Comparison of ENCODE assay signal across 23 mouse cellular contexts in genomic region chr4:64696134-64696533, GRCm38 (mm10).
DNase-seq lines count a peak whose midpoint lies in the region; ATAC-seq and TF ChIP-seq lines count a peak whose summit lies in the region.
"Had no signal": no experiment of that assay in that cellular context is flagged by ENCODE, and none has a peak within 500 bp of the region (broad histone marks: within the 10 kb centered on the region; RNA-seq: fewer than 3 reads in every experiment).

No protein-coding gene starts in this region.

- TF ChIP-seq EP300 in liver, postnatal 0 days (IDR thresholded peaks at IDR 0.05; ENCODE audit: low read depth): no peak

- no peak overlapping the region for H3K4me2 ChIP-seq in kidney, postnatal 0 days (ENCODE audit: low read length)
- H3K4me2 ChIP-seq in liver, postnatal 0 days (ENCODE audit: low read depth, low read length): no peak overlapping the region
- H3K4me2 ChIP-seq: hindbrain, embryonic 15.5 days; limb, embryonic 13.5 days; liver, embryonic 12.5 days; neural tube, embryonic 15.5 days; stomach, embryonic 15.5 days had no signal

- no peaks in the 10 kb centered on the region for H3K36me3 ChIP-seq in kidney, postnatal 0 days (ENCODE audit: insufficient read depth, low read length)
- H3K36me3 ChIP-seq in liver, postnatal 0 days (replicated peaks; ENCODE audit: insufficient read depth, low read length): no peaks in the 10 kb centered on the region
- H3K36me3 ChIP-seq: forebrain, embryonic 10.5 days; heart, embryonic 10.5 days; hindbrain, embryonic 15.5 days; limb, embryonic 13.5 days; liver, embryonic 12.5 days; neural tube, embryonic 15.5 days; stomach, embryonic 15.5 days had no signal

- H3K9ac ChIP-seq in kidney, postnatal 0 days (ENCODE audit: low read depth, low read length): no peak overlapping the region
- H3K9ac ChIP-seq in liver, postnatal 0 days (replicated peaks): no peak overlapping the region
- H3K9ac ChIP-seq: hindbrain, embryonic 15.5 days; limb, embryonic 13.5 days; liver, embryonic 12.5 days; neural tube, embryonic 15.5 days; stomach, embryonic 15.5 days had no signal

- no peaks in the 10 kb centered on the region for H3K4me1 ChIP-seq in kidney, postnatal 0 days (replicated peaks; ENCODE audit: insufficient read depth, low read length)
- no peaks in the 10 kb centered on the region for H3K4me1 ChIP-seq in liver, postnatal 0 days (ENCODE audit: insufficient read depth)
- H3K4me1 ChIP-seq: forebrain, embryonic 10.5 days; heart, embryonic 10.5 days; hindbrain, embryonic 15.5 days; limb, embryonic 13.5 days; liver, embryonic 12.5 days; neural tube, embryonic 15.5 days; stomach, embryonic 15.5 days had no signal

- WGBS in kidney, postnatal 0 days: 29% methylated on average over 1 of the region's 1 CpGs
- 71% methylated on average over 1 of the region's 1 CpGs for WGBS in liver, postnatal 0 days (ENCODE audit: insufficient replicate concordance)

- no peak overlapping the region for H3K27ac ChIP-seq in kidney, postnatal 0 days
- H3K27ac ChIP-seq in liver, postnatal 0 days (ENCODE audit: low read depth): no peak overlapping the region
- H3K27ac ChIP-seq: forebrain, embryonic 10.5 days; heart, embryonic 10.5 days; hindbrain, embryonic 15.5 days; limb, embryonic 13.5 days; liver, embryonic 12.5 days; neural tube, embryonic 15.5 days; stomach, embryonic 15.5 days had no signal

- H3K4me3 ChIP-seq in kidney, postnatal 0 days (replicated peaks; ENCODE audit: low read depth, low read length): no peak overlapping the region
- H3K4me3 ChIP-seq in liver, postnatal 0 days (ENCODE audit: low read depth, low read length): no peak overlapping the region
- H3K4me3 ChIP-seq: forebrain, embryonic 10.5 days; heart, embryonic 10.5 days; hindbrain, embryonic 15.5 days; limb, embryonic 13.5 days; liver, embryonic 12.5 days; neural tube, embryonic 15.5 days; stomach, embryonic 15.5 days had no signal

- no peaks in the 10 kb centered on the region for H3K9me3 ChIP-seq in kidney, postnatal 0 days (replicated peaks; ENCODE audit: low read length)
- H3K9me3 ChIP-seq in liver, postnatal 0 days (ENCODE audit: low read length): no peaks in the 10 kb centered on the region
- H3K9me3 ChIP-seq: forebrain, embryonic 10.5 days; heart, embryonic 10.5 days; hindbrain, embryonic 15.5 days; limb, embryonic 13.5 days; liver, embryonic 12.5 days; neural tube, embryonic 15.5 days; stomach, embryonic 15.5 days had no signal

- no peaks in the 10 kb centered on the region for H3K27me3 ChIP-seq in kidney, postnatal 0 days (ENCODE audit: insufficient read depth, low read length)
- H3K27me3 ChIP-seq in liver, postnatal 0 days (ENCODE audit: insufficient read depth, low read length): no peaks in the 10 kb centered on the region
- H3K27me3 ChIP-seq: hindbrain, embryonic 15.5 days; limb, embryonic 13.5 days; liver, embryonic 12.5 days; neural tube, embryonic 15.5 days; stomach, embryonic 15.5 days had no signal

- no peak for ATAC-seq in kidney, postnatal 0 days (replicated peaks; ENCODE audit: low FRiP score, low read depth)
- ATAC-seq in liver, postnatal 0 days: no peak
- ATAC-seq: intestine, embryonic 16.5 days; liver, embryonic 12.5 days had no signal

- peak; percentile 50 for DNase-seq in embryo, embryonic 10 days (ENCODE audit: low spot score)
- DNase-seq in embryo, embryonic 9.5 days (ENCODE audit: extremely low spot score): no peak
- peak; percentile 36 for DNase-seq in kidney, postnatal 0 days (ENCODE audit: low spot score)
- DNase-seq in kidney, adult 9 months: no peak
- peak; percentile 42 for DNase-seq in embryo, embryonic 11 days
- DNase-seq in mesoderm, embryonic 11.5 days (ENCODE audit: low read depth, low spot score): peak; percentile 17
- no peak for DNase-seq in liver, postnatal 0 days
- DNase-seq: adrenal gland, postnatal 36 days; cerebellum, adult 11-12 months; cerebellum, postnatal 10 days; kidney, postnatal 36 days; lung, adult 2 months; lung, postnatal 14 days; thymus, adult 18-20 months; thymus, postnatal 36 days had no signal

- TF ChIP-seq CTCF in kidney, postnatal 0 days (IDR thresholded peaks at IDR 0.05; ENCODE audit: low read depth): no peak
- TF ChIP-seq CTCF in liver, postnatal 0 days (IDR thresholded peaks at IDR 0.05; ENCODE audit: low read depth): no peak

Comparison
In these comparisons a context has a peak if more than half of its experiments do, and no peak if none do; other contexts are left out.
1. DNase-seq: peak in embryo, embryonic 10 days (single experiment), kidney, postnatal 0 days (single experiment), embryo, embryonic 11 days (single experiment) and mesoderm, embryonic 11.5 days (single experiment); none in embryo, embryonic 9.5 days (single experiment), kidney, adult 9 months (single experiment) and liver, postnatal 0 days (single experiment).